Comparison of ENCODE assay signal across 22 mouse cellular contexts in genomic region chr6:48872596-48872995, GRCm38 (mm10). TPM values are rescaled to one million over a fixed set of nuclear protein-coding genes. Genes with fewer than 3 reads are reported as not detected.
DNase-seq lines count a peak whose midpoint lies in the region; ATAC-seq and TF ChIP-seq lines count a peak whose summit lies in the region.
"Had no signal": no experiment of that assay in that cellular context is flagged by ENCODE, and none has a peak within 500 bp of the region (broad histone marks: within the 10 kb centered on the region; RNA-seq: fewer than 3 reads in every experiment).

TSS of gene Aoc1 (plus strand) at chr6:48872896.

- WGBS in kidney, adult 2 months, result 47% methylated on average over 5 of the region's 5 CpGs
- 70% methylated on average over 5 of the region's 5 CpGs for WGBS in kidney, embryonic 14.5 days
- 85% methylated on average over 5 of the region's 5 CpGs for WGBS in thymus, adult 2 months
- 56% methylated on average over 5 of the region's 5 CpGs for WGBS in intestine, postnatal 0 days

- peak within 1 kb of the TSS; percentile 80 for H3K27ac ChIP-seq in kidney, adult 2 months (ENCODE audit: insufficient read depth, low read depth, low read length)
- no peak within 1 kb of the TSS for H3K27ac ChIP-seq in kidney, embryonic 14.5 days (ENCODE audit: low read depth, low read length)
- H3K27ac ChIP-seq in thymus, adult 2 months (ENCODE audit: control insufficient read depth, insufficient read depth, low read length), result no peak within 1 kb of the TSS
- peak within 1 kb of the TSS; percentile 51 for H3K27ac ChIP-seq in intestine, postnatal 0 days (ENCODE audit: low read depth, low read length)
- H3K27ac ChIP-seq: embryonic facial prominence, embryonic 12.5 days; forebrain, embryonic 15.5 days; hindbrain, embryonic 12.5 days had no signal

- H3K36me3 ChIP-seq in kidney, adult 2 months (ENCODE audit: control insufficient read depth, insufficient read depth, low read length), result no peaks in the 10 kb centered on the region
- no peaks in the 10 kb centered on the region for H3K36me3 ChIP-seq in kidney, embryonic 14.5 days (ENCODE audit: control insufficient read depth, insufficient read depth, low read length)
- H3K36me3 ChIP-seq in thymus, adult 2 months (ENCODE audit: control insufficient read depth, insufficient read depth, low read length), result no peaks in the 10 kb centered on the region
- no peaks in the 10 kb centered on the region for H3K36me3 ChIP-seq in intestine, postnatal 0 days (ENCODE audit: control insufficient read depth, insufficient read depth)
- H3K36me3 ChIP-seq: embryonic facial prominence, embryonic 12.5 days; forebrain, embryonic 15.5 days; hindbrain, embryonic 12.5 days had no signal

- no peaks in the 10 kb centered on the region for H3K9me3 ChIP-seq in kidney, embryonic 14.5 days (ENCODE audit: control insufficient read depth, low read length)
- no peaks in the 10 kb centered on the region for H3K9me3 ChIP-seq in intestine, postnatal 0 days (ENCODE audit: control insufficient read depth)
- H3K9me3 ChIP-seq: embryonic facial prominence, embryonic 12.5 days; forebrain, embryonic 15.5 days; hindbrain, embryonic 12.5 days had no signal

- intact Hi-C loops in gastrocnemius, postnatal 36 days (cut with DNase I), result no loop called here

- TF ChIP-seq POLR2A in kidney, adult 2 months (IDR thresholded peaks at IDR 0.05; ENCODE audit: low read depth, low read length), result no peak
- no peak for TF ChIP-seq POLR2A in thymus, adult 2 months (IDR thresholded peaks at IDR 0.05; ENCODE audit: control insufficient read depth, extremely low read depth, insufficient read depth, low read length, poor library complexity)

- H3K27me3 ChIP-seq in kidney, adult 2 months (replicated peaks; ENCODE audit: control insufficient read depth, insufficient read depth, low read length), result no peaks in the 10 kb centered on the region
- H3K27me3 ChIP-seq in kidney, embryonic 14.5 days (ENCODE audit: control insufficient read depth, insufficient read depth, low read length), result no peaks in the 10 kb centered on the region
- H3K27me3 ChIP-seq in thymus, adult 2 months (ENCODE audit: control insufficient read depth, insufficient read depth, low read length), result no peaks in the 10 kb centered on the region
- H3K27me3 ChIP-seq in intestine, postnatal 0 days (replicated peaks; ENCODE audit: control insufficient read depth, insufficient read depth, low read length), result no peaks in the 10 kb centered on the region
- H3K27me3 ChIP-seq: embryonic facial prominence, embryonic 12.5 days; hindbrain, embryonic 12.5 days had no signal

- H3K9ac ChIP-seq in kidney, embryonic 14.5 days (ENCODE audit: low read depth, low read length), result no peak within 1 kb of the TSS
- H3K9ac ChIP-seq in intestine, postnatal 0 days (ENCODE audit: low read depth, low read length), result no peak within 1 kb of the TSS
- H3K9ac ChIP-seq: embryonic facial prominence, embryonic 12.5 days; forebrain, embryonic 15.5 days; hindbrain, embryonic 12.5 days had no signal

- no peak for DNase-seq in kidney, adult 2 months
- DNase-seq in thymus, adult 2 months, result no peak
- DNase-seq in thymus, postnatal 36 days, result no peak
- DNase-seq in gastrocnemius, postnatal 36 days, result no peak
- DNase-seq in adrenal gland, postnatal 14 days, result no peak
- DNase-seq: adrenal gland, adult 8-10 months; cerebellum, adult 11 months; cerebellum, adult 8-10 months; cerebellum, postnatal 14 days; embryo, embryonic 11 days; heart, postnatal 10 days; heart, postnatal 4 days had no signal

- TF ChIP-seq CTCF in kidney, adult 2 months (conservative IDR thresholded peaks at IDR 0.05; ENCODE audit: insufficient read depth, insufficient read length, low read depth, low read length), result no peak
- TF ChIP-seq CTCF in thymus, adult 2 months (IDR thresholded peaks at IDR 0.05; ENCODE audit: borderline replicate concordance, control insufficient read depth, extremely low read depth, insufficient read depth, low read length, poor library complexity), result no peak
- no peak for TF ChIP-seq CTCF in intestine, postnatal 0 days (IDR thresholded peaks at IDR 0.05; ENCODE audit: low read depth)

- peaks cover 62% of the 10 kb centered on the region for H3K4me1 ChIP-seq in kidney, adult 2 months (ENCODE audit: control insufficient read depth, insufficient read depth, low read length)
- no peaks in the 10 kb centered on the region for H3K4me1 ChIP-seq in kidney, embryonic 14.5 days (ENCODE audit: control insufficient read depth, insufficient read depth, low read length)
- no peaks in the 10 kb centered on the region for H3K4me1 ChIP-seq in thymus, adult 2 months (replicated peaks; ENCODE audit: control insufficient read depth, insufficient read depth, low read length)
- peaks cover 10% of the 10 kb centered on the region; the same call in 1 of the 2 replicates for H3K4me1 ChIP-seq in intestine, postnatal 0 days (replicated peaks; ENCODE audit: control insufficient read depth, insufficient read depth, low read length)
- H3K4me1 ChIP-seq: embryonic facial prominence, embryonic 12.5 days; forebrain, embryonic 15.5 days had no signal

- no peak within 1 kb of the TSS for H3K4me3 ChIP-seq in kidney, adult 2 months (ENCODE audit: insufficient read depth, low read depth, low read length)
- H3K4me3 ChIP-seq in kidney, embryonic 14.5 days (ENCODE audit: low read length), result no peak within 1 kb of the TSS
- H3K4me3 ChIP-seq in thymus, adult 2 months (ENCODE audit: control insufficient read depth, insufficient read depth, low read length), result no peak within 1 kb of the TSS
- H3K4me3 ChIP-seq in intestine, postnatal 0 days (ENCODE audit: low read depth, low read length), result no peak within 1 kb of the TSS
- H3K4me3 ChIP-seq: embryonic facial prominence, embryonic 12.5 days; forebrain, embryonic 15.5 days; hindbrain, embryonic 12.5 days had no signal

- H3K4me2 ChIP-seq in kidney, embryonic 14.5 days (replicated peaks; ENCODE audit: low read depth, low read length), result no peak within 1 kb of the TSS
- no peak within 1 kb of the TSS for H3K4me2 ChIP-seq in intestine, postnatal 0 days (replicated peaks; ENCODE audit: low read depth)
- H3K4me2 ChIP-seq: embryonic facial prominence, embryonic 12.5 days; forebrain, embryonic 15.5 days; hindbrain, embryonic 12.5 days had no signal

- no peak for ATAC-seq in kidney, embryonic 14.5 days (ENCODE audit: low FRiP score, low TSS enrichment)
- no peak for ATAC-seq in intestine, postnatal 0 days
- ATAC-seq: forebrain, embryonic 15.5 days; hindbrain, embryonic 16.5 days had no signal

RNA-seq across cellular contexts. Expression of gene Aoc1, which starts in this region (rescaled TPM):
- polyA plus RNA-seq in kidney, adult 2 months (2012; rRNA removed), result 7.3 and 7.7 TPM in 2 replicates
- 0.99 and 1.4 TPM in 2 replicates for polyA plus RNA-seq in kidney, embryonic 14.5 days (2014; fragmentation: Nextera tagmentation; extraction: Ambion mirVana)
- polyA plus RNA-seq in thymus, adult 2 months (2012; rRNA removed), result 10.5 and 11.7 TPM in 2 replicates
- 101 and 106 TPM in 2 replicates for polyA plus RNA-seq in intestine, postnatal 0 days (2015; fragmentation: Nextera tagmentation; extraction: Ambion mirVana)
- not detected for total RNA-seq in gastrocnemius, postnatal 36 days (2021)
- not detected in 2 replicates for total RNA-seq in adrenal gland, postnatal 14 days (2021)
- total RNA-seq: adrenal gland, adult 8-10 months; gastrocnemius, adult 8-10 months; gastrocnemius, postnatal 4 days; heart, postnatal 10 days; heart, postnatal 4 days had no signal
- polyA plus RNA-seq: embryonic facial prominence, embryonic 12.5 days; forebrain, embryonic 11.5 days; forebrain, embryonic 15.5 days; heart, embryonic 14.5 days; hindbrain, embryonic 12.5 days; hindbrain, embryonic 16.5 days had no signal

Comparison
In these comparisons a context has a peak if more than half of its experiments do, and no peak if none do; other contexts are left out.
1. H3K27ac ChIP-seq: peak in kidney, adult 2 months (single experiment) and intestine, postnatal 0 days (single experiment); none in kidney, embryonic 14.5 days (single experiment) and thymus, adult 2 months (single experiment).